Mouse (Mus musculus): ENCODE data around the gene Ten1.
A peak's percentile ranks its signal among the peaks of the same experiment; 100 is the strongest.

The Ten1 gene

DNA sequence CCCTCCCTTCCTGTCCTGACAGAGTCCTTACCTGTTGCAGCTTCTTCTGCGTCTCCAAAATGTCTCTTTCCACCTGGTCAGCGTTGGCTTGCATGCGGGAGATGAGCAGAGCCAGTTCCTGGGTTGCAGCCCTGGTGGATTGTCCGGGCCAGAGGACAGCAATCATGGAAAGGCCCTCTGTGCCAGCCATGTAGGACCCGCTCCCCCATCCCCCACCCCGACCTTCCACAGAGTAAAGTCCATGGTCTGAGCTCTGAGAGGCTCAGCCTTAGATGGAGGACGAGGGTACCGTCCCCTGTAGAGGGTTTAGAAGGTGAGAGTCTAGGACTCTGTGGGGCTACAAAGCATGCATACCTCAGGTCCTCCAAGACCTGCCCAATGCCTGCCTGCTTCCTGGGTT, 36.2 kb downstream of the Ten1 start:
- DNase-seq (ENCODE audit: low read depth in 1 of 2, low spot score in 2 of 2), result no peak

DNA sequence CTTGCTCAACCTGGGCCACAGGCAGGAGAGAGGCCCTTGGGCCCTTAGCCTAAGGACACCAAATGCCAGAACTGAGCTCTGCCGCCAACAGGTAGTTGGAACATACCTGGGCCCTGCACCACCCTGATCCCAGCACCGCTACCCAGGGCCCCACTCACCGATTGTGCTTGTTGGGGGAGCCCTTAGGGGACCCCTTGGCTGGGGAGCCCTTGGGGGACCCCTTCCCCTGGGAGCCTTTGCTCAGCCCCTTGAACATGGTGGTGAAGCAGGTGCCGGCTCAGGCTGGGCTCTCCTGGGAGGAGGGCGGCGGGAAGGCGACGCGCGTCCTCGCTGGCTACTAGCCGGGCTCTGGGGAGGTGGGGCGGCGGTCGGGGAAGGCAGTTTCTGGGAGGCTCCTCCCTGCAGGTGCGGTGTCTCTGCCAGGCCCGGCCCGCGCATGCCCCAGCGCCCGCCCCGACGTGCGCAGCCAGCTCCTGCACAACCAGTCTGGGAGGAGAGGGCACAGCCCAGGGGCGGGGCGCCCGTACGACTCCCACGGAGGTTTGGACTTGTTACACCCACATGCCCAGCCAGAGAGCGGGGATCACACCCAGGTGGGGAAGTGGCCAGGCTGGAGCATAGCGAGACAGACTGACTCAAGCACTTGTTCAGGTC, 39.2 kb downstream of the Ten1 start, which contains the start of gene Evpl:
Gene Evpl, minus strand, starts transcription at position 336 of the 654 bp plus-strand sequence.
- DNase-seq (ENCODE audit: low read depth in 1 of 2, low spot score in 2 of 2), result no peak

GRCm38 (mm10) chr11:116239797-116240196, 41.1 kb downstream of the Ten1 start:
- DNase-seq (ENCODE audit: low read depth in 1 of 2, low spot score in 2 of 2), result no peak

DNA sequence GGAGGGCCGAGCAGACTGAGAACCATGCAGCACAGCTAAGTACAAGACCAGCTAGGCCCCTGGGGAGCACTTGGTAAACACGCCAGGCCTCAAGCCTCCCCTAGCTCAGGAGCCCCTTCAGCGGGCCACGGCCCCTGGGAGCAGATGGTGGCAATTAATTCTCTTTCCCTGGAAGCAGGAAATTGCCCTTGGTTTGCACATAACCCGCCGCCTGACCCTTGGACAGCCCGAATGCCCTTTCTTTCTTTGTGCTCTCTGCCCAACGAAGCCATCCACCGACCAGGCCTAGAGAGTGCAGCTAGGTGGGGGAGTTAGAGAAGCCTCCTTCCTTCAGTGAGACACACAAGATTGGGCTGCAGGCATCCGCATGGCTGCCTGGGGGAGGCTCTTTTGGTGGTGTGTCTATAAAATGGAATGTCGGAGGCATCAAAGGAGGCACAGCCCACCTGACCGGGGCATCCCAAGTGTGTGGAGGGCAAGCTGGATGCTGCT, 43.1 kb downstream of the Ten1 start:
- DNase-seq (ENCODE audit: low read depth in 1 of 2, low spot score in 2 of 2), result no peak

DNA sequence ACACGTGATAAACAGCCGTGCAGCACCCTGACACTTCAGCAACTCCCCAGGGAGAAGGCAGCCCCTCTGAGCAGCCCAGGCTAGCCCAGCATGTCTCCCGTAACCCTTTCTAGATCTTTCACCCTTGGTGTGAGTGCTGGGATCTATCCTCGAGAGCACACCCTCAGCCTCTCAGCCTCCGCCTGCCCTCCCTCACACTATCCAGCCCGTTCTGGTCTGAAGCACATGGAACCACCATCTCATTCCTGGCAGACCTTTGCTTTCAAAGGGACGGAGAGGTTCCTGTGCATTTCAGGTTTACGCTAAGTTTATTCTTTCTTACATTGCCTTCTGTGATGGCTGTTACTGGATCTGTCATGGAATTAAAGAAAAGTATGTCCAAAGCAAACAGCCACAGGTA, 45.9 kb downstream of the Ten1 start:
- DNase-seq (ENCODE audit: low read depth in 1 of 2, low spot score in 2 of 2), result no peak

DNA sequence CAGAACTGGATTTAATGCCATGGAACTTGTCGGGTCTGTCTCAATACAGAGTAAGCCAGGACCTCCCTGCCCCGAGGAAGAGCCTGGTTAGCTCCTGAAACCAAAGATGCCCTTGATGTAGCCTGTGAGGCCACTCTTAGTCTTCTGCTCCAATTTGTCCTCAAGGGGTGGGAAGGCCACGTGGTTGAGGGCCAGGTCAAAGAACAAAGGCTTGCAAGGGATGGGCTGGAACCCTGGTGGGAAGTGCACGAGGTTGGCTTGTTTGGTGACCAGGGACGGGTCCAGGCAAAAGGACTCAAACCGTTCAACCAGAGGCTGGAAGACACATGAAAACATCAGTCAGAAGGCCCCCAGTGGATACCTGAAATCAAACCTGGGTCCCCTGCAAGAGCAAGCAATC, 47.0 kb downstream of the Ten1 start:
- no peak for DNase-seq (ENCODE audit: low read depth in 1 of 2, low spot score in 2 of 2)

GRCm38 (mm10) chr11:116247502-116248222, 49.0 kb downstream of the Ten1 start:
- DNase-seq (ENCODE audit: low read depth in 1 of 2, low spot score in 2 of 2), result no peak

DNA sequence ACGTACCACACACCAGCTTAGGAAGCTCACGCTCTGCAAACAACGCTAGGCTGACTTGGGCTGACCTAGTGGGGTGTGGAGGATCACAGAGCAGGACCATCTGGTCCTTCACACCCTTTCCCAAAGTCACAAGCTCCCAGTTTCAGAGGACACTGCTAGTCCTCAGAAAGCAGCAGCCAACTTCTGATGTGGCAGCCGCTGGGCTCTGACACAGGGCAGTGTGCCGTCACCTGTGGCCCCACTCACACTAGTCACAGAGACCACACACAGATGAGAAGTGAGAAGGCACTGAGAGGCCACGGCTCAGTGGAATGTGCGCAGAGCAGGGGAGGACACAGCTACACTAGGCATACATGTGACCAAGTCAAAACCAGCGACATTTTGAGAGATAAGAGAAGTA, 52.2 kb downstream of the Ten1 start:
- no peak for DNase-seq (ENCODE audit: low read depth in 1 of 2, low spot score in 2 of 2)

DNA sequence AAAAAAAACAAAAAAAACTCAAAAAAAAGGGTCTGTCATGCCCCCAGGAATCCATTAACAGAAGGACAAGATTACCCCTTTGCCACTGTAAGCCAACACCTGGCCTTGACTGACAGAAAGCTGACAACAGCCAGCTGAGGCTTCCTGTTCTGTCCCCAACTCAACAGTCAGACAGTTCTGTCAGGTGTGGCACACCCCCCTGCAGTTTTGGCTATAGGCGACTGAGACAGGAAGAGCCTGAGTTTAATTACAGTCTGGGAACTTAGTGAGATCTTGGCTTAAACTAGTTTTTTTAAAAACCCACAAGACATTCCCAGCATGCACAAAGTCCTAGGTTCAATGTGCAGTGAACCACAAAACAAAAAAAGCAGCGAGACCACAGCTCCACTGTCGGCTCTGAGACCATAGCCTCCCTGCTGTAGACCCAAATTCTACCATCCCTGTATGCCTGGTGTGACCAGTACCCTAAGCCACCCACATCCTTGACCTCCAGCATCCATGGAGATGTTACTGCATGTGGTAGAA, 54.5 kb downstream of the Ten1 start:
- no peak for DNase-seq (ENCODE audit: low read depth in 1 of 2, low spot score in 2 of 2)

DNA sequence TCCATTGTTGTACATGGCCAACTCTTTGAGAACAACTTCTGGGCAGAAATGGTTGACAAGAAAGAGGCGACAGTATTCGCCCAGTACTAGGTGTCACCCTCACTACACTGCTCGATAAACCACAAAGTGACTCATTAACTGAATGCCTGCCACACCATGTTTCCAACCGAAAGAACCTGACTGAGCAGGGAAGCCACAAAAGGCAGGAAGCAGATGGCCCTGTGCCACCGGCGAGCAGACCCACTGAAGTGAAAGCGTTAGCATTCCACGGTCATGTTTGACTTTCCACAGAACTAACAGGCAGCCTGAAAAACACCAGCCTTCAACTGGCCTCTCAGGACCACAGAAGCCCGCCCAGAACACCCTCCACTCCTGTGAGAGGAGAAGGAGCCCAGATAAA, 56.0 kb downstream of the Ten1 start:
- DNase-seq (ENCODE audit: low read depth in 1 of 2, low spot score in 2 of 2), result peak in 1 of 2 experiments; percentile 27

- DNase-seq (ENCODE audit: low read depth in 1 of 2, low spot score in 2 of 2), result no peak
Observed at GRCm38 (mm10) chr11:116255090-116255981, 56.7 kb downstream of the Ten1 start.

- DNase-seq (ENCODE audit: low read depth in 1 of 2, low spot score in 2 of 2), result no peak
Observed at GRCm38 (mm10) chr11:116255982-116256675, 57.5 kb downstream of the Ten1 start.

GRCm38 (mm10) chr11:116259461-116259860, 60.8 kb downstream of the Ten1 start:
- no peak for DNase-seq (ENCODE audit: low read depth in 1 of 2, low spot score in 2 of 2)

DNA sequence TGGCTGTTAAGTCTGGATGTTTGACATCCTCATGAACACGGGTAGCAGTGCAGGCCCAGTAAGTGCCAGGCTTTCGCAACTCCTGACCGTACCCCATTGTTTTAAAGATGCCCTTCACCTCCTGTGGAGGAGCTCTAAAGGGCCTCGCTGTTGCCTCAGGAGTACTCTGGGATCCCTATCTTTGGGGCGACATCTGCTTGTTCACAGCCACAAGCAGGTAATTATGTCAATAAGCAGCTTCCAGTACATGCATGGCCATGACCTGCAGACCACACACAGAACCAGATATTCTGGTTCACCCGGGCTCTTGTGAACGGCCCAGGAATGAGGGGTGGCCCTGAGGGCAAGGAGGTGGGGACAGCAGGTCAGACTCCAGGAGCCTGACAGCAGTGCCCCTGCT, 61.6 kb downstream of the Ten1 start:
- DNase-seq (ENCODE audit: low read depth in 1 of 2, low spot score in 2 of 2), result no peak
